Mouse (Mus musculus): ENCODE measurements around the gene Ddit4. TPM values are rescaled to one million over a fixed set of nuclear protein-coding genes. Genes with fewer than 3 reads are reported as not detected.
A peak's percentile ranks its signal among the peaks of the same experiment; 100 is the strongest.

Gene Ddit4
- polyA plus RNA-seq, 1 experiment from 2014 or later = 31.8 TPM

DNA sequence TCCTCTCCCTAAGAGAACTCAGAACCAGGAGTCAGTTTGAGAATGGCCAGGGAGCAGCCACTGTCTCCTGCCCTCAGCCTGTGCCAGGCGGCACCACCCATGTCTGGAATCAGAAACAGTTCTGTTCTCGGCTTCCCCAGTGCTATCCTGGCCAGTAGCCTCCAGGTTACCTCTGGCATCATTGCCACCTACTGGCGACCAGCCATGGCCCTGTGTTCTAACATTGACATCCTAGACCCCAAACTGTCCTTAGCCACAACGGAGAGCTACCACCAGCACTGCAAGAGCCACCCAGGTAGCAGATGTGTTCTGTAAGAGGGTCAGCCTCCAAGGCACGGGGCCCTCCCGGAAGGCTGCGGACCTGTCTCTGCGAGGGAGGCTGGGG, 49.0 kb downstream of the Ddit4 start:
- peaks cover 68% of the 10 kb centered on the region for H3K4me1 ChIP-seq
- 80% methylated on average over 8 of the region's 8 CpGs for WGBS
- H3K9me3 ChIP-seq (replicated peaks) = no peaks in the 10 kb centered on the region
- DNase-seq (ENCODE audit: low spot score) = no peak
- H3K36me3 ChIP-seq = 0 out of 2 replicates have a peak, but pooled peaks cover 9% of the 10 kb centered on the region
- H3K27ac ChIP-seq (replicated peaks) = peak overlapping the region; percentile 92
- no peaks in the 10 kb centered on the region for H3K27me3 ChIP-seq (ENCODE audit: low read depth, poor library complexity, severe bottlenecking)
- no peak overlapping the region for H3K4me3 ChIP-seq

DNA sequence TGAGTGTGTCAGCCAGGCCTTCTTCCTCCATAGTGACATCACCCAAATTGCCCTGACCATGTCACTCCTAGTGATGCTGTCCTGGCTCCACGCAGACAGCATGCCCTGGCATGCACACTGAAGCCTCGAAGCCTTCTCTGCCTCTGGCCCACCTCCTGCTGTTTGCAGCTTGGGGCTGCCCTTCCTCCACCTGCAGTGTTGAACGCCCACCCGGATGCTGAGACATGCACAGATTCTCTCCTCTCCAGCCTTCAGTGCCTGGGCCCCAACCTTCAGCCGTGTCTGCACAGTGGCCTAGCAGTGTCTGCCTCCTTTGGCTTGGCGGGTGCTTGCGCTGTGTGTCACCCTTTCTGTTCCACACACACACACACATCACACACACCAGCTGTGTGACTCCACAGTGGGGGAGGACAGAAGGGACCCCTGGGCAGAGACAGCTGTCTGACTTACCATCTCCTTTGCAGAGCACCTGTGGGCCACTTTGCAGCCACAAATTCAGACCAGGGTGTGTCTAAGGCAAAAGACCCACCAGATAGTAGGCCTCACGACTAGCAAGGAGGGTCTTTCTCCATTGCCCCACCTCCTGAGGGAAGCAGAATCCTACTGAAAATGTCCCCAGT, 49.5 kb downstream of the Ddit4 start:
- 71% methylated on average over 8 of the region's 8 CpGs for WGBS
- H3K9me3 ChIP-seq (replicated peaks) = no peaks in the 10 kb centered on the region
- H3K36me3 ChIP-seq = peaks cover 10% of the 10 kb centered on the region; the same call in 1 of the 2 replicates
- no peak for DNase-seq (ENCODE audit: low spot score)
- no peak overlapping the region for H3K4me3 ChIP-seq
- H3K27ac ChIP-seq (replicated peaks) = peak overlapping the region; percentile 92
- no peaks in the 10 kb centered on the region for H3K27me3 ChIP-seq (ENCODE audit: low read depth, poor library complexity, severe bottlenecking)
- H3K4me1 ChIP-seq = peaks cover 68% of the 10 kb centered on the region

DNA sequence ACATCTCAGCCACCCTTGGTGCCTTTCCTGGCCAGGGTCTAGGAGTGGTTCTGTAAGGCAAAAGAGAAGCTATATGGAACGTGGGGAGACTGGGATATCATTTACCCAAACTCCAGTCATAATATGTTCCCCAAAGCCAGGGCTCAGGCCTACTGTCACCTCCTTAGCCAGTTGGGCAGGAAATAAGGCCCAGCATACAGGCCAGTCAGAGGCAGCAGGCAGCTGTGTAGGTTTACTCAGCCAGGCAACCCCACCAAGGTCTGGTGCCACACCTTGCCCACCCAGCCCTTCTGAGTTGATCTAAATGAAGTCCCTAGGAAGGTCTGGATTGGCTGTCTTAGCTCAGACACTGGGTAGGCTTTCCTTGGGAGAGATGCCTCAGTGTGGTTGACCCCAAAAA, 50.2 kb downstream of the Ddit4 start:
- Histone ChIP-seq H3K27ac (replicated peaks) (peak overlapping the region; percentile 92), H3K27me3 (ENCODE audit: low read depth, poor library complexity, severe bottlenecking) (no peaks in the 10 kb centered on the region), H3K4me1 (peaks cover 73% of the 10 kb centered on the region), H3K9me3 (replicated peaks) (no peaks in the 10 kb centered on the region), H3K36me3 (peaks cover 16% of the 10 kb centered on the region), H3K4me3 (no peak overlapping the region)
- DNase-seq (ENCODE audit: low spot score) = no peak
- 95% methylated on average over 1 of the region's 1 CpGs for WGBS

DNA sequence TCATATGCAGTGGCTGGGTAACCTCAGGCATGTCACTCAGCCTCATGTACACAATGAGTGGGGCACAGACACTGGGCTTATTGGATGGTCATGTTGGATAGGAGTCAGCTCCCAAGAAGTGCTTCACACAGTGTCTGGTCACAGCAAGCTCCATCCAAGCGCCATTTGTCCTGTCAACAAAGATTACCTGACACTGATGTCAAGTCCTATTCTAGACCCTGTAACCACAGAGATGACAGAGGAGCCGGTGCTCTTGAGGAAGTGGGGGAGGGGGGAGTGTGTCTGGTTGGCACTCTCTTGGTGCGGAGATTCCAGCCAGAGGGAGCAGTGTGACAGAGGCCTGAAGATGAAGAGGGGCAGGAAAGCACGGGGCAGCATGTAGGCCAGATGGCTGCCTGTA, 50.7 kb downstream of the Ddit4 start:
- Histone ChIP-seq H3K36me3 (peaks cover 21% of the 10 kb centered on the region), H3K27ac (replicated peaks) (peak overlapping the region; percentile 92), H3K27me3 (ENCODE audit: low read depth, poor library complexity, severe bottlenecking) (no peaks in the 10 kb centered on the region), H3K9me3 (replicated peaks) (no peaks in the 10 kb centered on the region), H3K4me3 (no peak overlapping the region), H3K4me1 (peaks cover 78% of the 10 kb centered on the region)
- 64% methylated on average over 4 of the region's 4 CpGs for WGBS
- DNase-seq (ENCODE audit: low spot score) = no peak

DNA sequence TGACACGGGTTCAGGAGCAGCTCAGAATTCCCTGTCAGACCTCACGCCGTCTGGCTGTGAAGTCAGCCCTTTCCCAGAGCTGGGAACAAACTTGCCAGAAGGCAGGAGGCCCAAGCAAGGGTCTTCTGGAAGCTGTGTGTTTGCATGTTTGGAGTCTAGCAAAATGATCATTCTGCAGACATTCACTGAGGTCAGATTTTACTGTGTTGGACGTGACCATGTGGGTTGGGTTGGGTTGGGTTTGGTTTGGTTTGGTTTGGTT, 51.5 kb downstream of the Ddit4 start:
- Histone ChIP-seq H3K9me3 (replicated peaks) (no peaks in the 10 kb centered on the region), H3K27me3 (ENCODE audit: low read depth, poor library complexity, severe bottlenecking) (no peaks in the 10 kb centered on the region), H3K36me3 (peaks cover 30% of the 10 kb centered on the region), H3K27ac (replicated peaks) (peak overlapping the region; percentile 92), H3K4me3 (peak overlapping the region; percentile 42; the same call in 1 of the 2 replicates), H3K4me1 (peaks cover 86% of the 10 kb centered on the region)
- 54% methylated on average over 4 of the region's 4 CpGs for WGBS
- DNase-seq (ENCODE audit: low spot score) = no peak

Other genes starting within 250 kb of the Ddit4 start
- gene Micu1, start 249.4 kb downstream of the Ddit4 start, polyA plus RNA-seq (2016; fragmentation: Nextera tagmentation; extraction: Ambion mirVana) = 58.1 and 61.7 TPM in 2 replicates
- 27.3 and 27.6 TPM in 2 replicates for gene Dnajb12, start 72.3 kb downstream of the Ddit4 start, polyA plus RNA-seq (2016; fragmentation: Nextera tagmentation; extraction: Ambion mirVana)
- gene Ascc1, start 51.0 kb upstream of the Ddit4 start, polyA plus RNA-seq (2016; fragmentation: Nextera tagmentation; extraction: Ambion mirVana) = 34.4 and 35.5 TPM in 2 replicates
- 111 and 113 TPM in 2 replicates for gene Anapc16, start 51.3 kb upstream of the Ddit4 start, polyA plus RNA-seq (2016; fragmentation: Nextera tagmentation; extraction: Ambion mirVana)
- gene Spock2, start 154.4 kb upstream of the Ddit4 start, polyA plus RNA-seq (2016; fragmentation: Nextera tagmentation; extraction: Ambion mirVana) = 7.9 and 16.0 TPM in 2 replicates